Mouse (Mus musculus) embryonic fibroblast, embryonic 13.5 days (primary cell): ENCODE measurements around the gene Snip1.

ENCODE experiments used
- CTCF ChIP-seq: IDR thresholded peaks from 2 replicates; pipeline ENCODE4 v1.5.1; 2011; ENCODE audit warnings: mild to moderate bottlenecking, control low read depth, low read length, moderate library complexity, borderline replicate concordance; ENCODE audit not compliant: insufficient read depth
- POLR2A ChIP-seq: IDR thresholded peaks from 2 replicates; pipeline ENCODE4 v1.6.1; 2011; ENCODE audit warnings: low read depth, mild to moderate bottlenecking, control low read depth, low read length, moderate library complexity

DNA sequence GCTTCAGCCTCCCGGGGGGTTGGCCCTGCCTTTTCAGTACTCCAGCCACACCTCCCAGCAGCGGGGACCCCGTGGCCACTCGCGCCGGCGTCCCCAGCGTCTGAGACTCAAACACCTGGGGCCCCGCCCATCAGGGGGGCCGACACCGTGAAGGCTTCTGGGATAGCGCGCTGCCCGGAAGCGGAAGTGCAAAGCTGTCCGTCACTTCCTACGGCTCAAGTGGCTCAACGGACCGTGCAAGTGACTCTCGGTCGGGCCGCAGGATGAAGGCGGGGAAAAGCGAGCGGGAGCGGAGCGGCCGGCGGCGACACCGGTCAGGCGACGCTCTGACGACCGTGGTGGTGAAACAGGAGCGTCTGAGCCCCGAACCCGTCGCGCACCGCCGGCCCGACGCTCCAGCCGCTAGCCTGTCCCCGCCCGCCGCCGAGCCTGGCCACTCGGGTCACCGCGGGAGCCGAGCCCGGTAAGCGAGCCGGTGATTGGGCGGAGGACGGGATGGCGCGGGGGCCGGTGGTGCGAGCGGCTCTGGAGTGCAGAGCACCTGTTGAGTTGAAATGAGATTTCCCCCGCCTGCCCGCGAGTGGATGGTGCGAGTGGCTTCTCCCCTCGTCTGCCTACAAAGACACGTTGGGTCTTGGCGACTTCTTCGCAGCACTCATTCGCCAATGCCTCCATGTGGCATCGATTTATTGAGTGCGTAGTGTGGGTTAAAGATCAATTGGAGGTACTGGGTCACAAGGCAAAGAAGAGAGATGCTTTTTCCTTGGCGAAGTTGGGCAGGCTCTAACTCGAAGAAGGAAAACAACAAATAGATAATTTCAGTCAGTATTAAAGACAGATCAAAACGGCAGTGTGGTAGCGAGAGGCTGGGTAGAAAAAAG, at the start of gene Snip1:
- TF ChIP-seq POLR2A (peak; percentile 94), CTCF (no peak)
